Mouse (Mus musculus): ENCODE results near the gene Zfp143.
A peak's percentile ranks its signal among the peaks of the same experiment; 100 is the strongest.
"Not testable (repeated sequence)": the region's sequence is repeated elsewhere in the genome, so short reads cannot be mapped to it uniquely, and the experiment has no call there.

Gene Zfp143

GRCm38 (mm10) chr7:110097106-110097793, 36.2 kb downstream of the Zfp143 start:
- DNase-seq, result no peak

GRCm38 (mm10) chr7:110100854-110101253, 39.8 kb downstream of the Zfp143 start:
- DNase-seq, result no peak

- no peak for DNase-seq
These were observed 40.2 kb downstream of the Zfp143 start for GRCm38 (mm10) chr7:110101266-110101665.

GRCm38 (mm10) chr7:110105041-110105440, 44.0 kb downstream of the Zfp143 start:
- DNase-seq, result no peak

GRCm38 (mm10) chr7:110106633-110107032, 45.6 kb downstream of the Zfp143 start:
- no peak for DNase-seq

- not testable (repeated sequence) for DNase-seq
These were observed 47.5 kb downstream of the Zfp143 start for GRCm38 (mm10) chr7:110108524-110108923.

- peak; percentile 72 for DNase-seq
These were observed 48.1 kb downstream of the Zfp143 start for GRCm38 (mm10) chr7:110108967-110109610.

- DNase-seq, result no peak
These were observed 49.1 kb downstream of the Zfp143 start for GRCm38 (mm10) chr7:110110061-110110656.

GRCm38 (mm10) chr7:110114699-110115098, 53.7 kb downstream of the Zfp143 start:
- no peak for DNase-seq

- DNase-seq, result peak; percentile 69
These were observed 55.8 kb downstream of the Zfp143 start for GRCm38 (mm10) chr7:110116731-110117291.

- DNase-seq, result peak; percentile 34
These were observed 57.4 kb downstream of the Zfp143 start for GRCm38 (mm10) chr7:110118448-110118847.

GRCm38 (mm10) chr7:110120157-110120784, 59.3 kb downstream of the Zfp143 start:
- DNase-seq, result no peak

GRCm38 (mm10) chr7:110121162-110121515, 60.1 kb downstream of the Zfp143 start:
- DNase-seq, result no peak

- DNase-seq, result peak; percentile 98
These were observed 60.7 kb downstream of the Zfp143 start, which contains the start of gene Wee1 for GRCm38 (mm10) chr7:110121516-110122288. Wee1 (plus strand) TSS chr7:110122046.

- no peak for DNase-seq
These were observed 61.2 kb downstream of the Zfp143 start for GRCm38 (mm10) chr7:110122289-110122564.

- peak; percentile 78 for DNase-seq
These were observed 61.8 kb downstream of the Zfp143 start for GRCm38 (mm10) chr7:110122565-110123422.

GRCm38 (mm10) chr7:110123844-110124555, 63.0 kb downstream of the Zfp143 start:
- peak; percentile 27 for DNase-seq

GRCm38 (mm10) chr7:110128566-110128965, 67.5 kb downstream of the Zfp143 start:
- DNase-seq, result no peak

GRCm38 (mm10) chr7:110132272-110132671, 71.3 kb downstream of the Zfp143 start:
- DNase-seq, result not testable (repeated sequence)

GRCm38 (mm10) chr7:110133988-110134387, 73.0 kb downstream of the Zfp143 start:
- DNase-seq, result no peak

- DNase-seq, result no peak
These were observed 77.5 kb downstream of the Zfp143 start for GRCm38 (mm10) chr7:110138538-110138937.

Data from lung, postnatal 14 days (tissue).